Mouse (Mus musculus): Measurements from ENCODE around the gene Copz2. TPM values are rescaled to one million over a fixed set of nuclear protein-coding genes. Genes with fewer than 3 reads are reported as not detected.

Copz2 gene
- polyA plus RNA-seq, 1 experiment from 2014 or later: 105 TPM

DNA sequence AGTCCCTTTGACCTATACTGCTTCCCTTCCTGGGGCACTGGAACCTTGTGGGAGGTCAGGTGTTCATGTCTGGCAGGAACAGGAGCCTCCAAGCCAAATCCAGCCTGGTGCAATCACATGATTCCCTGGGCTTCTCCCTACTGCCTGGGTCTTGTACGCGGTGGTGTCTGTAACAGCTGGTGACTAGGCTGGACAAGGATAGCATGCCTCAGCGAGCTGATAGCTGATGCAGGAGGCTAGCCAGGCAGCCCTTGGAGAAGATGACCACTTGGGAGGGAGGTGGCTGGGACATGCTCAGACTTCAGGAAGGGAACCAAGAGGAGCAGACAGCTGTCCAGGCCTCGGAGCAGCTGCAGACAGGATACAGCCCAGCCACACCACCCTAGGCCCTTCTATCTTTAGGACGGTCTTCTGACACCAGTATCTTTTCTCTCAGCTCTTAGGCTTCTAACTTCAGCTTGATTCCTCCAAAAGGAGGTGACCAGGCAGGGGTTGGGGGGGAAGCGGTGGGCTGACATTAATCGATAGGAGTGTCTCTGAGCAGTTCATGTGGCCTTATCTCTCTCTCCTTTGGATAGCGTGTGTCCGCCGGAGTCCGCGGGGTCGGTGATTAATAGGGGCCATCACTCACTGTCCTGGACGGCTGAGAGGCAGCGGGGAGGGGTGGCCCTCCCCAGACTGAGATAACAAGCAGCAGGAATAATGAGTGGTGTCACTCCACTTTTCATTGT lies 56.9 kb downstream of the Copz2 start:
- WGBS: 18% methylated on average over 15 of the region's 15 CpGs
- Histone ChIP-seq H3K36me3 (peaks cover 37% of the 10 kb centered on the region), H3K27me3 (replicated peaks) (peaks cover 24% of the 10 kb centered on the region), H3K4me2 (peak overlapping the region; percentile 32), H3K9me3 (replicated peaks) (no peaks in the 10 kb centered on the region), H3K4me3 (no peak overlapping the region), H3K27ac (ENCODE audit: poor library complexity, severe bottlenecking) (peak overlapping the region; percentile 40; the same call in 1 of the 2 replicates), H3K9ac (no peak overlapping the region), H3K4me1 (replicated peaks) (peaks cover 46% of the 10 kb centered on the region)
- no peak for ATAC-seq (ENCODE audit: insufficient number of reproducible peaks, low FRiP score)

DNA sequence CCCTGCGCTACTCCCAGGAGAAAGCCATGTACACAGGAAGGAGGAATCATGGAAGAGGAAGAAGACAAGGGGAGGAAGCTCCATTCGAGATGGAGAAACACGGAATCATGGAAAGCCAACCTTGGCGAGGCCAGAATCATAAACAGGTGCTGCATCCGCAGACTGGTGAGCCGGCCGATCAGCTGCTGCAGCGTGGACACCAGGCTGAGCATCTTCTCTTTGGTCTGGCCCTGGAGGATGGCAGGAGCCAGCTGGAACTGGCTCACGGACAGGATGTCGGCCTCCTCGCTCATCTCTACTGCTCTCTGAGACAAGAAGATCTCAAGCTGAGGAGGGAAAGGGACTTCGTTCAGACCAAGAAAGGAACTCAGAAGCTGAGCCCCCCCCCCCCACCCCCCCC lies 58.9 kb downstream of the Copz2 start:
- Histone ChIP-seq H3K9me3 (replicated peaks) (no peaks in the 10 kb centered on the region), H3K27ac (ENCODE audit: poor library complexity, severe bottlenecking) (no peak overlapping the region), H3K4me1 (replicated peaks) (peaks cover 30% of the 10 kb centered on the region), H3K9ac (no peak overlapping the region), H3K27me3 (replicated peaks) (peaks cover 15% of the 10 kb centered on the region), H3K4me3 (no peak overlapping the region), H3K4me2 (no peak overlapping the region), H3K36me3 (peaks cover 48% of the 10 kb centered on the region)
- ATAC-seq (ENCODE audit: insufficient number of reproducible peaks, low FRiP score): no peak
- 85% methylated on average over 12 of the region's 12 CpGs for WGBS

DNA sequence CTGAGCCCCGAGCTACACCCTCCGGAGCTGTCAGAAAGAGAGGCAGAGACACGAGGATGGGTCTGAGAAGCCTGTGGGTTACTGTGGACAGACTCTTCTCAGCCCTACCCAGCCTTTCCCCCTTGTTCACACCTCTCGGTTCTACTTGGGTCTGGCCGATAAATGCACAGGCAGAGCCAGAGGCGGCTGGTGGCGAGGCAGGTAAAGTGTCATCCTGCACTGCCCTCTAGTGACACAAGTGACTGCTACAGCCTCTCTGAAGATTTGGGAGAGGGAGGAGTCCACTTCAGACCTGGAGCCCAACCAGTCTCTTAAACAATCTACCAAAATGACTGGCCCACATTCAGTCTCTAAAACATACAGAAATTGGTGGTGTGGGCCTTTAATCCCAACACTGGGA lies 60.3 kb downstream of the Copz2 start:
- Histone ChIP-seq H3K9ac (no peak overlapping the region), H3K36me3 (peaks cover 48% of the 10 kb centered on the region), H3K27me3 (replicated peaks) (peaks cover 15% of the 10 kb centered on the region), H3K9me3 (replicated peaks) (no peaks in the 10 kb centered on the region), H3K27ac (ENCODE audit: poor library complexity, severe bottlenecking) (no peak overlapping the region), H3K4me3 (no peak overlapping the region), H3K4me2 (no peak overlapping the region), H3K4me1 (replicated peaks) (peaks cover 30% of the 10 kb centered on the region)
- ATAC-seq (ENCODE audit: insufficient number of reproducible peaks, low FRiP score): no peak
- 27% methylated on average over 7 of the region's 7 CpGs for WGBS

MicroRNAs encoded within 50 kb of the gene (microRNA counts, 519-probe panel; counts per million panel counts)
- microRNA mmu-miR-152: 6,797 counts per million, percentile 84 among the panel's probes with 10 or more counts

Small RNA genes lying within 50 kb of the gene (microRNA-seq; reads per million reads assigned to microRNA genes)
- 179 reads per million, percentile 60 among the genes with 10 or more reads in this experiment for gene Mir152

Other genes with a start within 250 kb of the Copz2 start
- gene Snx11, start 72.3 kb upstream of the Copz2 start, polyA plus RNA-seq (2016; fragmentation: Nextera tagmentation; extraction: Ambion mirVana): 14.3 and 14.7 TPM in 2 replicates
- gene Cbx1, start 60.7 kb upstream of the Copz2 start, polyA plus RNA-seq (2016; fragmentation: Nextera tagmentation; extraction: Ambion mirVana): 57.9 and 61.0 TPM in 2 replicates
- gene Nfe2l1, start 19.9 kb upstream of the Copz2 start, polyA plus RNA-seq (2016; fragmentation: Nextera tagmentation; extraction: Ambion mirVana): 85.8 and 89.7 TPM in 2 replicates
- 52.3 and 58.0 TPM in 2 replicates for gene Cdk5rap3, start 66.6 kb downstream of the Copz2 start, polyA plus RNA-seq (2016; fragmentation: Nextera tagmentation; extraction: Ambion mirVana)
- gene Prr15l, start 78.2 kb downstream of the Copz2 start, polyA plus RNA-seq (2016; fragmentation: Nextera tagmentation; extraction: Ambion mirVana): 0.46 and 0.51 TPM in 2 replicates
- gene Pnpo, start 94.1 kb downstream of the Copz2 start, polyA plus RNA-seq (2016; fragmentation: Nextera tagmentation; extraction: Ambion mirVana): 37.7 and 40.5 TPM in 2 replicates
- 18.0 and 19.9 TPM in 2 replicates for gene Sp2, start 133.1 kb downstream of the Copz2 start, polyA plus RNA-seq (2016; fragmentation: Nextera tagmentation; extraction: Ambion mirVana)
- 0.22 and 0.45 TPM in 2 replicates for gene Sp6, start 163.5 kb downstream of the Copz2 start, polyA plus RNA-seq (2016; fragmentation: Nextera tagmentation; extraction: Ambion mirVana)
- 17.0 and 18.3 TPM in 2 replicates for gene Scrn2, start 180.1 kb downstream of the Copz2 start, polyA plus RNA-seq (2016; fragmentation: Nextera tagmentation; extraction: Ambion mirVana)
- gene Lrrc46, start 191.5 kb downstream of the Copz2 start, polyA plus RNA-seq (2016; fragmentation: Nextera tagmentation; extraction: Ambion mirVana): 0.28 and 0.66 TPM in 2 replicates
- 71.3 and 74.7 TPM in 2 replicates for gene Mrpl10, start 191.7 kb downstream of the Copz2 start, polyA plus RNA-seq (2016; fragmentation: Nextera tagmentation; extraction: Ambion mirVana)
- gene Osbpl7, start 200.8 kb downstream of the Copz2 start, polyA plus RNA-seq (2016; fragmentation: Nextera tagmentation; extraction: Ambion mirVana): 4.8 and 5.5 TPM in 2 replicates